Mouse (Mus musculus) frontal cortex, postnatal 10 days (tissue): Measurements from ENCODE around the gene Gm45234.
A peak's percentile ranks its signal among the peaks of the same experiment; 100 is the strongest.
"Not testable (repeated sequence)": the region's sequence is repeated elsewhere in the genome, so short reads cannot be mapped to it uniquely, and the experiment has no call there.

Experiments used
- DNase-seq, 2 experiments: peaks; one replicate each; pipeline ENCODE4 v3.0.0; 2022; ENCODE audit warnings: low spot score in 2 of 2, mixed read lengths in 1 of 2

Gene Gm45234

DNA sequence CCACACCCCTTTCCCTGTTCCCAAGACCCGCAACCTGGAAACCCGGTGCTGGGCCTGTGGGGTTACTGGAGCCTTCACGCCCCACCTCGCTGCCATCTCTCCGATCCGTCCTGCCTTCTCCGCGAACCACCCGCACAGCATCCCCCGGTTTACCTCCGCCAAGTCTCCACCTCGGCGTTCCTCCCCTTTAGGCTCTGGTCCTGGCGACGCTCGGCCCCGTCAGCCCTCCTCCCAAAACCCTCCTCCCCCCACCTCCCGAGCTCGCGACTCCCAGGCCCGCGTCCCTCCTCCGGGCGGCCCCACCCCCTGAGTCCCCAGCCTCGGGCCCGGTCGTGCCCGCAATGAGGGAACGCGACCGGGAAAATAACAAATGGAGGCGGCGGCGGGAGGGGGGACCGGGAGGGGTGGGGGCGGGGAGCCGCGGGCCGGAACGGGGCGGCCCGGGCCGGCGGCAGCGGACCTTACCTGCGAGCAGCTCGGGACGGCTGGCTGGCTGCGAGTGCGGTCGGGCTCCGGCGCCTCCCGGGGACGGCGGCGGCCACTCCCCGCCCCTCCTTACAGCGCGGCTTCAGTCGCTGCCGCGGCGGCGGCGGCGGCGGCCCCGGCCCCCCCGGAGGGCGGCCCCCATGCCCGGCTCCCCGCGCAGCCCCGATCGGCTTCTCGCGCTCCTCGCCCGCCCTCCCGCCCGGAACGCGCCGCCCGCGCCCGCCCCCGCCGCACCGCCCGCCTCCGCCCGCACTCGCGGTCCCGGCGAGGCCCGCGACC, at the start of gene Gm45234, which contains the start of gene Atn1:
Gm45234 (minus strand) TSS at position 191 of the 765 bp plus-strand sequence.
Atn1 (minus strand) TSS at position 694 of the 765 bp plus-strand sequence.
- peak; percentile 15 to 59 for DNase-seq

DNA sequence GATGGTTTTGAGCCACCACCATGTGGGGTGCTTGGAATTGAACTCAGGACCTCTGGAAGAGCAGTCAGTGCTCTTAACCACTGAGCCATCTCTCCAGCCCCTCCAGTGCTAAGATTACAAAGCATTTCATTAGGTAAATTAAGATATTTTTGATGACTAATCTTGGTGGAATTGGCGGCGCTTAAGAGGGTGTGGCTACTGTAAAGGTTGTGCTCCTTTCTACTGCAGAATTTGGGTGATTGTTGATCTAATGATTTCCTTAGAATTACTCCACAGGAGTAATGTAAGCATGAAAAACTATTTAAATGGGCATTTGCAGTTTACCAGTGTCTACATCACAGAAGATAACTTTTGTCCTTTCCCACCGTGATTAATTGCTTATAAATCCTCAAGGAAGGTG, 48.5 kb upstream of the Gm45234 start:
- no peak for DNase-seq

GRCm38 (mm10) chr6:124803691-124804090, 47.9 kb upstream of the Gm45234 start:
- DNase-seq, result not testable (repeated sequence)

GRCm38 (mm10) chr6:124803061-124803460, 47.2 kb upstream of the Gm45234 start:
- DNase-seq, result no peak

DNA sequence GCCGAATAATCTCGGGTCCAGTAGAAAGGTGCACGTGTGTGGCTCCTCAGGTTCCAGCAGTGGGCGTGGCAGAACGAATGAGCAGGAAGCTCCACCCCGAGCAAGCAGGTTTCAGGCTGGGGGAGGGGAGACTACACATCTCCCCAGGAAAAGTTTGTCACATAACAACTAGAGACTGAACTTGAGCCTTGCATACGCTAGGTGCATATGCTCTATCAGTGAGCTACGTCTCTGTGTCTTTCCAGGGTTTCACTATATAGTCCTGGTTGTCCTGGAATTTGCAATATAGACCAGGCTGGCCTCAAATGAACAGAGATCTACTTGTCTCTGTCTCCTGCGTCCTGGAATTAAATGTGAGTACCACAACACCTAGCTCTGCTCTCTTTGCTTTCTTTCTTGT, 46.6 kb upstream of the Gm45234 start:
- not testable (repeated sequence) for DNase-seq

DNA sequence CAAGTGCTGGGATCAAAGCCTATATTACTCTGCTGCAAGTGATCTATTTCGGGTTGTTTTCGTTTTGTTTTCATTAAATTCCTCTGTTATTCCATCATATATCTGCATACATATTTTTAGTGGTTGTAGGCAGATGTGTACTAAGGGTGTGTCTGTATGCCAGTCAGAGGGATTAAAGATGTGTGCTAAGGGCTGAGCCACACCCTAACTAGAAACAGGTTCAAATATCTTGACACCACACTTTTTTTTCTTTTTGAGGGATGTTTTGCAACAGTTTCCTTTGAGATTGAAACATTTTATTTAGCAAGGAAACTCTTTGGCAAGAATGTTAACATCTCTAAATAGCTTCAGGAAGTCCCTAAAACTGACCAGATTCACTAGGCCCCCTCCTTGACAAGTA, 40.4 kb upstream of the Gm45234 start:
- DNase-seq, result no peak

GRCm38 (mm10) chr6:124795781-124796180, 40.0 kb upstream of the Gm45234 start:
- DNase-seq, result no peak

GRCm38 (mm10) chr6:124791911-124792310, 36.1 kb upstream of the Gm45234 start:
- DNase-seq, result no peak

- DNase-seq, result no peak
These were observed 34.3 kb upstream of the Gm45234 start for GRCm38 (mm10) chr6:124790121-124790520.

- no peak for DNase-seq
These were observed 33.7 kb upstream of the Gm45234 start for GRCm38 (mm10) chr6:124789519-124789918.

DNA sequence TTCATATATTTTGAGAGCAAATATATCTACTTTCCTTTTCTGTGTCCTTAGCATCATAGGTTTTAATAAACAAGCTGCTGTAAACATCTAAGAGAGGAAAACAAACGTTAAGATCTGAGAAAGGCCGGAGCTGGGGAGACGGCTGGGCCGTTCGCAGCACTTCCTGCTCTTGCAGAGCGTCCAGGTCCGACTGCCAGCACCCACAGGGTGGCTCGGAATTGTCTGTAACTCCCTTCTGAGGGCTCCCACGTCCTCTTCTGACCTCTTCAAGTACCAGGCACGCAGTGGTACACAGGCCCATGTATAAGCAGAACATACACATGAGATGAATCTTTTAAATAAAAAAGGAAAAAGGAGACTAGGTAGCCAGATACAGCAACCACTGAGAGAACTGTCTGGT, 31.9 kb upstream of the Gm45234 start:
- DNase-seq, result no peak

GRCm38 (mm10) chr6:124786756-124787420, 31.1 kb upstream of the Gm45234 start:
- no peak for DNase-seq

DNA sequence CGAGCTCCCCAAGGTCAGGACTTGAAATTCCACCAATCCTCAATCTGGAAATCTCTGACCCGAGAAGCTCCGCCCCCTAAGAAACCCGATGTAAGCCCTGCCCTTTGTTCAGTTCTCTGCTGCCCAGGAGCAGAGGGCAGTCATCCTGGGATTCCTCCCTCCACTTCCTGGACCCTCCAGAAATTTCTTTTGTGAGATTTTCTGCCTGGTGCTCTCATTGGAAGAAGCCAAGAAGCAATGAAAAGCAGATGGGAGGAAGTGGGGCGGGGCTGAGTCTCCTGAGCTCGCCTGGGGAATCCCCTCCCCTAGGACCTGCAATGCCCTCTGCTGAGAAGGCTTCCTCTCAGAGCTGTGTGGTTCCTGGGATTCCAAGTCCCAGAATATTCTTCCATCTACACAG, 26.6 kb upstream of the Gm45234 start:
- no peak for DNase-seq

DNA sequence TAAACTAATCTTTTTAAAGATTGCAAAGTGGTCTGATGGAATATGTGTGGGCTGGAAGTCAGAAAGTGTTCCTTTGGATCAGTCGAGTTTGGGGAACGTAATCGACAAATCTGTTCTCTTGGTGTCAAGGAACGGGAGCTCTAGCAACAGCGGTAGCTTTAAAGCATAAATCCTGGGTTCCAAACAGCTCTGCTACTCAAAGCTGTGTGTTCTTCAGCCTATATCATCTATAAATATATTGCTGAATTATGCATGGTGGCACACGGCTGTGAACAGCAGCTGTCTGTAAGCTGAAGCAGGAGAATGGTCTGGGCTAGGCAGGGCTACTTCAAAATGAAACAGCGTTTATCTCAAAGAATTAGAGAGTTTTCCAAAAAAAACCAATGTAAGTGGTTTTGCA, 25.1 kb upstream of the Gm45234 start:
- no peak for DNase-seq

DNA sequence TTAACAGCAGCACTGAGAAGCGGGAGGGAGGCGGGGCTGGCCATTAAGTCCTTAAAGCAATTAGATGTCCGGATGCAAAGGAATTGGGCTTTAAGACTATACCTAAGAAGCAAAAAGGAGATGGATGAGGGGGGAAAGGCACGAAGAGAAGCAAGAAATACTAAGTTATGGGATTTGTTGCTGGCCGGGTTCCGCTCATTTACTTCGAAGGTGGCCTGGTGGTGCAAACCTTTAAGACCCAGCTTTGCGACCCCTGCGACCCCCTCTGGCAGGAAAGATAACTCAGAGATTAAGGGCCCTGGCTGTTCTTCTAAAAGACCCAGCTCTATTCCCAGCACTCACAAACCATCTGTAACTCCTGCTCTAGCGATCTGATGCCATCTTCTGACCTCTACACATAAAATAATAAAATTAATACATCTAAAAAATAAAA, 24.2 kb upstream of the Gm45234 start:
- DNase-seq, result no peak

DNA sequence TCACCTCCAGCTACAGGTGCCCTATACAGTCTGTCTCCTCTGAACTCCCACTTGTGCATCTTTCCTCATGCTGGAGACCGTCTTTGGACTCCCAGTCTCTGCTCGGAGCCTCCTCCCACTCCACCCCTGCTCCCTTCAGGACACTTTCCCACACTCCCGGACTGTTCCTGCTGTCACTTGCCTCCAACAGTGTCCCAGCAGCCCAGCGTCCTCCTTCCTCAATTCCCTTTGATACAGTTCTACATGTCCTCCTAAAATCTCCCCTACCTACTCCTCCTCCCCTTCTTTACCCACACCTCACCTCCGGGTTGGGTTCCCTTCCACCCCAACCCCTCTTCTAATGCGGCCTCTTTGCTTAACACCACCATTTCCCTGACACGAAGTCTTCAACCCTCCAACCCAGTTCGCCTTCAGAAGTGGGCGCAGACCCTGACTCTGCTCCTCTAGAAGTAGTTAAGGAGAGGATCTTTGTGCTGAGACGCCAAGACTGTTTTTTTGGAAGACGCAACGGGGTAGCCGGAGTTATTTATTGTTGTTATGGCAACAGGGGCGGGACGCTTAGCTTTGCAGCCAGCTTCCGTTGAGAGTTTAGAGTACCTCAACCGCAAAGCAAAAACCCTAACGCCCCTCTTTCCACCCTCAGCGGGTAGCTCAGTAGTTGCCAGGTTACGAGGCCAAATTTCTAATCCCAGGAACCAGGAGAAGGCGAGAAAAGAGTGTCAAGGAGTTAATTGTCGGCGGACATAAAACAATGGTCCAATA, 23.6 kb upstream of the Gm45234 start, which contains the start of gene Lrrc23:
Lrrc23 (minus strand) TSS at position 506 of the 762 bp plus-strand sequence.
- DNase-seq, result no peak

- DNase-seq, result no peak
These were observed 14.7 kb upstream of the Gm45234 start for GRCm38 (mm10) chr6:124770511-124770910.

GRCm38 (mm10) chr6:124770013-124770412, 14.2 kb upstream of the Gm45234 start:
- no peak for DNase-seq

DNA sequence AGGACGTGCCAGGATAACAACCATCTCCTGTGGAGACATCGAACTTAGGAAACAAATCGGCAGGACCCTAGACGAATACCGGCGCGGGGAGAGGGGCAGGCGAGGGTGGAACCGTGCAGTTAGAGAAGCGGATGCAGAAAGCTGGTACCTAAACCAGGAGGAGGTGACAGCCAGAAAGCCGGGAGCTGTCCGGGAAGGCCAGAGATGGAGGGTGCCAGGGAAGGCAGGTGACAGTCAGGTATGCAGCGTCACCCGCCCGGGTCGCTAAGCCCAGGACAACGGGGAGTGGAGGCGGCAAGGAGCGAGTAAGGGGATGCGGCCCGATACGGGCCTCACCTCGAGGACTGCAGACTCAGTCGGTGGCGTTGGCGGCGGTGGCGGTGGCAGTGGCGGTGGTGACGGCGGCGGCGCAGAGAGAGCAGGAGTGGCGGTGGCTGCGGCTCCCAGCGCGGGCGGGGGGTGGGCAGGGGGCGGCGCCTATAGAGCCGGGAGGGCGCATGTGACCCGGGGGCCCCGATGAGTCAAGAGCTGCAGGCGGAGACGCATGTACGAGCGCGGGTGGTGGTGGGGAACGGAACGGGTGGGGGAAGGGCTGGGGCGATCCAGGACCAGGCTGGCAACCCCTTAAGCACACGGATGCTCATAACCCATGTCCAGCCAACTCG, 13.4 kb upstream of the Gm45234 start, which contains the start of gene Eno2:
Eno2 (minus strand) TSS at position 573 of the 665 bp plus-strand sequence.
- DNase-seq, result peak; percentile 72 to 73

DNA sequence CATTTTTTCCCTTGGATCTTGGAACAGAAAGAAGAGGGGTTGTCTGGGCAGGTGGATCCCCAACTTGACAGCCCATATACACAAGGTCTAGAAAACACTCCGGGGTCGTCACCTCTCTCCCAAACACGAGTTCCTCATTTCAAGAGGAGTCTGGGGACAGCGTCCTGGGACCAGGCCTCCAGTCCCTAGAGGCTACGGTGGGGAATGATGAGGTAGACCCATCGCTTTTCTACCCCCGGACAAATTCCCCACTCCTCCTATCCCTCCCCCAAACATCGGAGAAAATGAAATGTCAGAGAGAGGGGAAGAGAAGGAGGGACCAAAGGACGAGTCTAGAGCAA, 12.9 kb upstream of the Gm45234 start:
- DNase-seq, result no peak

DNA sequence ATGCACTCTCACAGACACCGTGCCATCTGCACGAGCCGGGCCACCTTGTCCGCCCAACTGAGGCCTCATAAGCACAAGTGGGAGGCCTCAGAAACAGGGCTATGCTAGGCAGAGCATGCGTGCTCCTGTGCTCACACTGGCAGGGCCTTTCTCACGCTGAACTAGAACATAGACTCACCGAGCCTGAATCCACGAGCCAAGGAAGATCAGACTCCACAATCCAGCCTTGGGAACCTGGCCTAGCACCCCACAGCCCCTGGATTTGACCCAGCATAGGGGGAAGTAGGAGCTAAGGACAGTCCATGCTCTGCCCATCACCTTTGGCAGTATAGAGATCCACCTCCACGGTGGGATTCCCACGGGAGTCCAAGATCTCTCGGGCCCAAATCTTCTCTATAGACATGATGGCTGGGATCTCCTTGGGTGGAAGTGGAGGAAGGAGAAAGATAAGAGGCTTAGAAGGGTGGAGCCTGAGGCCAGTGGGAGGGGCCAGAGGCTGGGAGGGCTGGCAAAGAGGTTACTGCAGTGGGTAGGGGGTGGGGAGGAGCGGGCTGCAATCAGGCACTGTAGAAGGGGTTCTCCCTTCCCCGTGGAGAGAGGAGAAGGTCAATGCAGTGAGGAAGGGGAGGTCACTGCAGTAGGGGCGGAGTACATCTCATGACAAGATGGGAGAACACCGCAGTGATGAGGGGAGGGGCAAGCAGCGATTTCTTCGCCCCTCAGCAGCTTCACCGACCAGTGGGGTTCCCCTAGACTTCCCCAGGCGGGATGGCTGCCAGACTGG, 12.3 kb upstream of the Gm45234 start:
- DNase-seq, result peak in 1 of 2 experiments; percentile 59
